Mouse (Mus musculus): ENCODE data around the gene Sema4g. TPM values are rescaled to one million over a fixed set of nuclear protein-coding genes. Genes with fewer than 3 reads are reported as not detected.

Sema4g gene
- total and polyA plus RNA-seq, 3 experiments, result 0.15 to 0.47 TPM; not detected in 1

DNA sequence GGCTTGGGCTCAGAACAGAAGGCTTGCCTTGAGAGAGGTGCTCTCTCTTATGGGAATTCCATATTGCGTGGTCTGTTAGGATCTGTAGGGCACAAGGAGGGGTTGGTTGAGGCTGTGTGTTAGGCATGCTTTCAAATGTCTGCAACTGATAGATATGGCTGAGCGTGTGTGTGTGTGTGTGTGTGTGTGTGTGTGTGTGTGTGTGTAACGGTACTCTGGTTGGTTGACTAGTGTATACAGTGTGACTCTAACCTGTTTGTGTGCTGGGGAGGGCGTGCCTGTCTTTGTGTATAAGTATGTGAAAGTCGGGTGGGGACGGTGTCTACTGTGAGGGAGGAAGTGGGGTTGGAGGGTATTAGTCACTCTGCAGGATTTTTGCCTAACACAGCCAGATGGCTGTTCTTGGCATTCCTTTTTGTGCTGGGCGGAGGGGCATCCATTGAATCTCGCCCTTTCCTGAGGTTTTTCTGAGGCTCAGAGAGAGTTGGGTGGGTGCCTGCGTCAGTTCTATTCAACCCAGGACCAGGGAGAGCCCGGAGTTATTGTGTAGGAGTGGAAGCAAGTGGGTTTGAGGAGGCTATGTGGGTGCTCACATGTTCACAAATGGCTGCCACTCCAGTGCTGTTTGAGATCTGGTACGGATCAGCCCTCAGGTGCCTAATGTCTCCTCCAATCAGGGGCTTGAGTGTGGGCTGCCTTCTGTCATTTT is 59.2 kb downstream of the Sema4g start (continued):
- TF ChIP-seq MEF2A (IDR thresholded peaks at IDR 0.05; ENCODE audit: extremely low read depth, insufficient replicate concordance, low read depth, low read length, poor library complexity, severe bottlenecking) (no peak), ETS1 (IDR thresholded peaks at IDR 0.05; ENCODE audit: low read depth, low read length) (peak; percentile 68), JUND (IDR thresholded peaks at IDR 0.05; ENCODE audit: low read depth, low read length) (0 out of 2 replicates have a peak, but pooled peaks have one; percentile 48)

- Histone ChIP-seq H3K36me3 (ENCODE audit: control insufficient read depth in 1 of 2, insufficient read depth in 2 of 2, low read length in 2 of 2) (peaks cover 0 to 5% of the 10 kb centered on the region in 2 experiments; a peak in 1 of 4 replicates), H3K9ac (ENCODE audit: control insufficient read depth, low read depth, low read length, poor library complexity, severe bottlenecking) (peak overlapping the region; percentile 71), H3K4me1 (ENCODE audit: control insufficient read depth in 1 of 2, insufficient read depth in 2 of 2, low read length in 2 of 2) (peaks cover 5 to 13% of the 10 kb centered on the region in 2 experiments; a peak in 3 of 4 replicates), H3K79me2 (ENCODE audit: control insufficient read depth, insufficient read depth, low read length, poor library complexity) (no peaks in the 10 kb centered on the region), H3K4me3 (ENCODE audit: control insufficient read depth in 1 of 2, insufficient read depth in 1 of 2, low read depth in 2 of 2, low read length in 2 of 2) (peak overlapping the region; percentile 63 to 69), H3K27me3 (ENCODE audit: control insufficient read depth in 1 of 2, insufficient read depth in 2 of 2, low read length in 2 of 2) (peaks cover 0 to under 1% of the 10 kb centered on the region in 2 experiments; a peak in 1 of 4 replicates), H3K9me3 (replicated peaks; ENCODE audit: insufficient read depth, low read length) (no peaks in the 10 kb centered on the region), H3K27ac (ENCODE audit: control insufficient read depth, low read depth, low read length) (peak overlapping the region; percentile 94)
- DNase-seq (ENCODE audit: low read depth, low spot score), result no peak
- TF ChIP-seq ZKSCAN1 (IDR thresholded peaks at IDR 0.05; ENCODE audit: low read depth, low read length) (no peak), TCF12 (IDR thresholded peaks at IDR 0.05; ENCODE audit: low read depth, low read length) (0 out of 2 replicates have a peak, but pooled peaks have one; percentile 20)
These were observed 59.9 kb downstream of the Sema4g start for GRCm38 (mm10) chr19:45048644-45049365.

- TF ChIP-seq NELFE (IDR thresholded peaks at IDR 0.05; ENCODE audit: low read depth, low read length) (no peak), ZMIZ1 (IDR thresholded peaks at IDR 0.05; ENCODE audit: low read depth, low read length) (no peak), CHD1 (IDR thresholded peaks at IDR 0.05; ENCODE audit: low read depth, low read length) (no peak), ETS1 (IDR thresholded peaks at IDR 0.05; ENCODE audit: low read depth, low read length) (no peak), ELF1 (IDR thresholded peaks at IDR 0.05; ENCODE audit: low read depth, low read length) (no peak), POLR2AphosphoS2 (IDR thresholded peaks at IDR 0.05; ENCODE audit: low read length) (no peak), UBTF (IDR thresholded peaks at IDR 0.05; ENCODE audit: borderline replicate concordance, insufficient read depth, low read depth, low read length) (no peak), MYB (IDR thresholded peaks at IDR 0.05; ENCODE audit: low read depth, low read length) (no peak), MEF2A (IDR thresholded peaks at IDR 0.05; ENCODE audit: extremely low read depth, insufficient replicate concordance, low read depth, low read length, poor library complexity, severe bottlenecking) (no peak), TAL1 (IDR thresholded peaks at IDR 0.05; ENCODE audit: low read length) (no peak)
- Histone ChIP-seq H3K27ac (ENCODE audit: control insufficient read depth, low read depth, low read length) (no peak overlapping the region), H3K9me3 (replicated peaks; ENCODE audit: insufficient read depth, low read length) (no peaks in the 10 kb centered on the region), H3K79me2 (ENCODE audit: control insufficient read depth, insufficient read depth, low read length, poor library complexity) (no peaks in the 10 kb centered on the region), H3K4me1 (ENCODE audit: control insufficient read depth in 1 of 2, insufficient read depth in 2 of 2, low read length in 2 of 2) (peaks cover 6 to 15% of the 10 kb centered on the region in 2 experiments), H3K4me3 (ENCODE audit: control insufficient read depth in 1 of 2, insufficient read depth in 1 of 2, low read depth in 2 of 2, low read length in 2 of 2) (no peak overlapping the region), H3K36me3 (ENCODE audit: control insufficient read depth in 1 of 2, insufficient read depth in 2 of 2, low read length in 2 of 2) (peaks cover 0 to 7% of the 10 kb centered on the region in 2 experiments; a peak in 1 of 4 replicates), H3K27me3 (ENCODE audit: control insufficient read depth in 1 of 2, insufficient read depth in 2 of 2, low read length in 2 of 2) (no peaks in the 10 kb centered on the region), H3K9ac (ENCODE audit: control insufficient read depth, low read depth, low read length, poor library complexity, severe bottlenecking) (no peak overlapping the region)
- no peak for DNase-seq (ENCODE audit: low read depth, low spot score)
These were observed 60.6 kb downstream of the Sema4g start for GRCm38 (mm10) chr19:45049523-45049922.

Other genes starting within 250 kb of the Sema4g start
- gene Pax2, start 233.1 kb upstream of the Sema4g start, total RNA-seq (2012; rRNA removed), result not detected in 2 replicates
- not detected for gene Pax2, start 233.1 kb upstream of the Sema4g start, polyA plus RNA-seq (2012; ENCODE audit: insufficient read depth in 1 of 2, insufficient read length in 2 of 2, low read depth in 1 of 2, low replicate concordance in 2 of 2, missing spikeins in 1 of 2)
- 35.4 and 36.7 TPM in 2 replicates for gene Slf2, start 58.0 kb upstream of the Sema4g start, total RNA-seq (2012; rRNA removed)
- 100 to 1,000 TPM in 1 of 2 experiments, 10 to 100 TPM in 1; 30.2 to 109 TPM for gene Slf2, start 58.0 kb upstream of the Sema4g start, polyA plus RNA-seq (2012; ENCODE audit: insufficient read depth in 1 of 2, insufficient read length in 2 of 2, low read depth in 1 of 2, low replicate concordance in 2 of 2, missing spikeins in 1 of 2)
- gene Twnk, start 16.6 kb downstream of the Sema4g start, total RNA-seq (2012; rRNA removed), result 35.9 and 37.5 TPM in 2 replicates
- gene Twnk, start 16.6 kb downstream of the Sema4g start, polyA plus RNA-seq (2012; ENCODE audit: insufficient read depth in 1 of 2, insufficient read length in 2 of 2, low read depth in 1 of 2, low replicate concordance in 2 of 2, missing spikeins in 1 of 2), result 10 to 100 TPM in 1 of 2 experiments, not detected in 1; 55.6 TPM
- 136 and 145 TPM in 2 replicates for gene Mrpl43, start 17.3 kb downstream of the Sema4g start, total RNA-seq (2012; rRNA removed)
- gene Mrpl43, start 17.3 kb downstream of the Sema4g start, polyA plus RNA-seq (2012; ENCODE audit: insufficient read depth in 1 of 2, insufficient read length in 2 of 2, low read depth in 1 of 2, low replicate concordance in 2 of 2, missing spikeins in 1 of 2), result 100 to 1,000 TPM in 1 of 2 experiments, not detected in 1; 136 TPM
- gene Lzts2, start 25.3 kb downstream of the Sema4g start, total RNA-seq (2012; rRNA removed), result 4.0 and 4.2 TPM in 2 replicates
- gene Lzts2, start 25.3 kb downstream of the Sema4g start, polyA plus RNA-seq (2012; ENCODE audit: insufficient read depth in 1 of 2, insufficient read length in 2 of 2, low read depth in 1 of 2, low replicate concordance in 2 of 2, missing spikeins in 1 of 2), result 10 to 100 TPM in 1 of 2 experiments, not detected in 1; 13.1 TPM
- gene Pdzd7, start 56.6 kb downstream of the Sema4g start, total RNA-seq (2012; rRNA removed), result 0.08 and 0.10 TPM in 2 replicates
- gene Pdzd7, start 56.6 kb downstream of the Sema4g start, polyA plus RNA-seq (2012; ENCODE audit: insufficient read depth in 1 of 2, insufficient read length in 2 of 2, low read depth in 1 of 2, low replicate concordance in 2 of 2, missing spikeins in 1 of 2), result under 1 TPM in 1 of 2 experiments, not detected in 1; 0.56 TPM
- gene Sfxn3, start 58.4 kb downstream of the Sema4g start, total RNA-seq (2012; rRNA removed), result 3.6 and 5.0 TPM in 2 replicates
- gene Sfxn3, start 58.4 kb downstream of the Sema4g start, polyA plus RNA-seq (2012; ENCODE audit: insufficient read depth in 1 of 2, insufficient read length in 2 of 2, low read depth in 1 of 2, low replicate concordance in 2 of 2, missing spikeins in 1 of 2), result 10 to 100 TPM in 1 of 2 experiments, not detected in 1; 10.6 TPM
- 0.33 and 0.39 TPM in 2 replicates for gene Kazald1, start 86.1 kb downstream of the Sema4g start, total RNA-seq (2012; rRNA removed)
- 1 to 10 TPM in 1 of 2 experiments, not detected in 1; 1.5 TPM for gene Kazald1, start 86.1 kb downstream of the Sema4g start, polyA plus RNA-seq (2012; ENCODE audit: insufficient read depth in 1 of 2, insufficient read length in 2 of 2, low read depth in 1 of 2, low replicate concordance in 2 of 2, missing spikeins in 1 of 2)
- gene Tlx1, start 161.6 kb downstream of the Sema4g start, total RNA-seq (2012; rRNA removed), result not detected in 2 replicates
- gene Tlx1, start 161.6 kb downstream of the Sema4g start, polyA plus RNA-seq (2012; ENCODE audit: insufficient read depth in 1 of 2, insufficient read length in 2 of 2, low read depth in 1 of 2, low replicate concordance in 2 of 2, missing spikeins in 1 of 2), result not detected
- not detected in 2 replicates for gene Lbx1, start 246.7 kb downstream of the Sema4g start, total RNA-seq (2012; rRNA removed)
- gene Lbx1, start 246.7 kb downstream of the Sema4g start, polyA plus RNA-seq (2012; ENCODE audit: insufficient read depth in 1 of 2, insufficient read length in 2 of 2, low read depth in 1 of 2, low replicate concordance in 2 of 2, missing spikeins in 1 of 2), result not detected